Mouse (Mus musculus) erythroblast, embryonic 14.5 days (primary cell): ENCODE results near the gene Rcc1l.

Source experiments
- GATA1 ChIP-seq: IDR thresholded peaks from 2 replicates; pipeline ENCODE4 v1.6.1; 2012; ENCODE audit warnings: low read length, inconsistent platforms, mixed read lengths
- TAL1 ChIP-seq: IDR thresholded peaks from 3 replicates; pipeline ENCODE4 v1.6.1; 2012; ENCODE audit warnings: low read length, inconsistent platforms, mixed read lengths

DNA sequence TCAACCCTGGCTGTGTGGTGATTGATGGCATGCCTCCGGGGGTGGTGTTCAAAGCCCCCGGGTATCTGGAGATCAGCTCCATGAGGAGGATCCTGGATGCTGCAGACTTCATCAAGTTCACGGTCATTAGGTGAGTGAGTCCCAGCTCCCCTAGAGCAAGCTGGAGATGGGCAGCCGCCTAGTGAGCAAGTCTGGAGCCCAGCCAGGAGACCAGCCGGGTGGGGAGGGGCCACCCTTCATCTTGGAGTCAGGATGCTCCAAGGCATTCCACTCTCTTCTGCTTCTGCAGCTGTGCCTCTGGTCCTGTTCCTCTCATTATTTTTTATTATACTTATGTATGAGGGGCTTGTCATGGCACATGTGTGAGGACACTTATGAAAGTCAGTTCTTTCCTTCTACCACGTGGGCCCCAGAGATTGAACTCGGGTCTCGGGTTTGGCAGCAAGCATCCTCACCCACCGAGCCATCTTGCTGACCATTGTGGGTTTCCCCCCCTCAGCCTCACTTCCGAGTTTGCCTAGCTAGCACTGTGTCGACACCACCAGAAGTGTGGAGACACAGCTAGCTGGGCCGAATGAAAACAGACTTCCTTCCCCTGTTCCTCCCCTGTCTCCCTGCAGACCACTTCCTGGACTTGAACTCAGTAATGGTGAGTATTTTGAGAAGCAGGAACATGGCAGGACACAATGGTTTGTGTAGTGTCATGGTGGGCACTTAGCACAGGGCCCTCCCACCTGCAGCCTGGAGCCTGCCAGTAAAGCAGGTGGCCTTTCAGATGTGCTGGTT lies 37.6 kb upstream of the Rcc1l start:
- TF ChIP-seq TAL1 (no peak), GATA1 (no peak)
